Mouse (Mus musculus) kidney, adult 9 months (tissue): ENCODE data around the gene Gfra1.

Experiments used
- DNase-seq: peaks from one replicate; pipeline ENCODE4 v3.0.0; 2022

Gene Gfra1

GRCm38 (mm10) chr19:58441246-58441645 is 14.5 kb downstream of the Gfra1 start:
- DNase-seq = no peak

DNA sequence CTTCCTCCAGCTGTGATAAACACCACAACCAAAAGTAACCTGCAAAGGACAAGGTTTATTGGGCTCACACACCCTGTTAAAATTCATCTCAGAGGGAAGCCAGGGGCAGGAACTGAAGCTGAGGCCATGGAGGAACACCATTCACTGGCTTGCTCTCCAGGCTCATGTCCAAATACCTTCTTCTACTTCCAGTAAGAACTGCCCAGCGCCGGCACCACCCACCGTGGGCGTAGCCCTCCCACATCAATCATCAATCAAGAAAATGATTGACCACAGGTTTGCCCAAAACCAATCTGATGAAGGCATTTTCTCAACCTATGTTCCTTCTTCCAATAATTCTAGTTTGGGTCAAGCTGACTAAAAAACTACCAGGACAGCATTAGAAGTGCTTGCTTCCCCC is 16.9 kb downstream of the Gfra1 start:
- DNase-seq = peak; percentile 76

GRCm38 (mm10) chr19:58437441-58438071 is 18.2 kb downstream of the Gfra1 start:
- no peak for DNase-seq

- no peak for DNase-seq
These were observed 18.8 kb downstream of the Gfra1 start for GRCm38 (mm10) chr19:58436874-58437273.

DNA sequence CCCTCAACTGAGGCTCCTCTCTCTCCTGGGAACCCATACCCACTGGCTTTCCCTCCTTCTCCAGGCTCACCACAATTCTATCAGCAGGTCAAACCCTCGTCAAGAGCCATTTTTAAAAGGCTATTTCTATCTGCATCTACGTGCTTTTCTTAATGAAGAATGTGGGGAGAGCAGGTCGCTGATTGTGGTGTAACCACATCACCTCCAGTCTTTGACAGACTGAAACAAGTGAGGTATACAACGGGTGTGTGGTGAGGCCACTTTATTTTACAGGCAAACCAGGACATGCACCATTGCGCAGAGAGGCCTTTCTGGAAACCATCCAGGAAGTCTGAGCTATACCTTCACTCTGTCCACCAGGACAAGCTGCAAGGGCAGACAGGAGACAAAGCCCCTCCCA is 19.8 kb downstream of the Gfra1 start:
- no peak for DNase-seq

GRCm38 (mm10) chr19:58432840-58433239 is 22.9 kb downstream of the Gfra1 start:
- DNase-seq = no peak

DNA sequence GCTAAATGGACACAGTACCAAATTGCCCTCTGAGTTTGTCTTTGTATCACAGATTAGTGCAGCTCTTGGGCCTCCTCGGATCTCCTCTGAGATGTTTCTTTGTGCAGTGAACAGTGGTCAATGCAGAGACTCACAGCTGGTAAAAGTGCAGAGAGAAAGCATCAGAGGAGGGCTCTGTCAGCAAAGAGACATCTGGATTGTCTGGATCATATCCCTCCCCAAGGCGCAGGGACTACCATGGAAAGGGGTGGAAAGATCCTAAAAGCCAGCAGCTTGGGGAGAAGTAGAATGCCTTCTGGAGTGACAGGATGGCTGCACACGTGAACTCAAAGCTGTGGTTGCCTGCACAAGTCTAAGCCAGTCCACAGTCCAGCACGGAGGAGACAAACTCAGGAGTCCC is 27.2 kb downstream of the Gfra1 start:
- DNase-seq = no peak

DNA sequence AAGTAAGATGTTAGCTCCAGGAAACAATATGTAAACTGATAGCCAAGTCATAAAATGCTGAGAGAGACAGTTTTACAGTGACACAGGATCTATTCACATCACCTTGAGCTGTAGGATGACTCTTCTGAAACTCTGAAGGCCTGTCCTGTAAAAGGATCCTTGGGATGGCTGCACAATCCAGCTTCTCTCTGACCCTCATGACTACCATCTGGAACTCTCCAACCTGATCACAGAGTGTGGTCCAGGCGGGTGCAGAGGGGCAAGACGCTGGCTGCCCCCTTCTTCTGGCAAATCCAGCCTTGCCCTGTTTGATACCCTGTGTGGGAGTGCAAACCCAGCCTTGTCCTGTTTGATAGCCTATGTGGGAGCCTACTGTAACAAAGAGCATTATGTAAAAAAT is 28.4 kb downstream of the Gfra1 start:
- DNase-seq = no peak

- no peak for DNase-seq
These were observed 30.8 kb downstream of the Gfra1 start for GRCm38 (mm10) chr19:58424928-58425327.

GRCm38 (mm10) chr19:58424179-58424578 is 31.5 kb downstream of the Gfra1 start:
- no peak for DNase-seq

DNA sequence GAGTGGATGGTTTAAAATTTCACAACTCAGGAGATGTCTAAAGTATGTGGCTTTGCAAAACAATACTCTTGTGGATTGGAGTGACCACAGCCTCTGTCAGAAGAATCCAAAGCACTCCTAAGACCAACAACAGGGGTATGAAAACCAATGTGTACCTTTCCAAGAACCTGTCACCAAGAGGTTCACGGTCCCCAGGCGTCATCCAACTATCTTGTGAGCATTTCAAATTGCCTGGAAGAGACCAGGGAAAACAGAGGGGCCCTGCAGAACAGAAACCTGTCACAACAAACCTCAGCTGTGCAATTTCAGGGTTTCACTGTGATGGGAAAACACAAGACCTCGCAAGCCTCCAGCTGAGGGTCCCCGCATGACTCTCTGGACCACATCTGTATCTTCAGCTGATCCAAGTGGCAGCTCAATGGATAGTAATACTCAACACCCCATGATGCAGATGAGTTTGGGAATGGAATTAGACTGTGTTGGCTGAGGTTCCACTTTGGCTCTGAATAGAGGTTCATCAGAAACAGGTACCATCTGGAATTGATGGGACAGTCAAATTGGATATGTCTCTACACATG is 32.7 kb downstream of the Gfra1 start:
- no peak for DNase-seq

GRCm38 (mm10) chr19:58419685-58420084 is 36.0 kb downstream of the Gfra1 start:
- DNase-seq = no peak

DNA sequence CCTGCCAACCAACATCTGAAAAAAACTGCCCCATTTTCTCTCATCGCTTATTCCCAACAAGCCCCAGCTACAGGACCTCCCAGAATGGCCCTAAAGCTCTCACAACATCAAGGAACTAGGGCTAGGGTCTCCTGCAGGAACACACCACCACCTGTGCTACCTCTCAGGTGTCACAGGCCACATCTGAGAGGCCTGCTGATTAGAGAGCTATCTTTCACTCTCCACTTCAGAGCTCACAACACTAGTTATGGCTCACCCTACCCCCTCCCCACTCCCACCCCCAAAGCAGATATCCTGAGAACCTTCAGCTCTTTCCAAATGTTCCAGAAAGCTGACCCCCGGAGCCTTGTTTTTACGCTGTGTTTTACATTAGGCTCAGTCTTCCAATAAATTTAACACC is 36.4 kb downstream of the Gfra1 start:
- DNase-seq = no peak

GRCm38 (mm10) chr19:58415173-58415572 is 40.5 kb downstream of the Gfra1 start:
- DNase-seq = no peak

GRCm38 (mm10) chr19:58414733-58415132 is 41.0 kb downstream of the Gfra1 start:
- no peak for DNase-seq

DNA sequence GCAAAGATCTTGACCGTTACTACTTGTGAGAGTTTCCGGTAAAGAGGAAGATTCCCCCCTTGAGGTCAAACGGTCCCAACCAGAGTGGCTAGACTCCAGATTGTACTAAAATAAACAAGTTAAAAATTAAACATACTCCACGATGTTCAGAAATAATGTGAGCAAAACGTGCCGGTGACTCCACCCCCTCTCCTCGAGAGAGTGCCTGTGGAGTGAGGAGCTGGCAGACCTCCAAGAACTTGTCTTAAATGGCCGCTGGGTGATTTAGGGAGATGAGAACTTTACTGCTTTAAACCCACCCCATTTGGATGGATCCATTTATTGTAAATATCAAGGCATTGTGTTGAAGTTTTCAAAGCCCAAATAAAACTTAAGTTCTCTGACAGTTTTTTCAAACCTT is 42.4 kb downstream of the Gfra1 start:
- peak; percentile 86 for DNase-seq

DNA sequence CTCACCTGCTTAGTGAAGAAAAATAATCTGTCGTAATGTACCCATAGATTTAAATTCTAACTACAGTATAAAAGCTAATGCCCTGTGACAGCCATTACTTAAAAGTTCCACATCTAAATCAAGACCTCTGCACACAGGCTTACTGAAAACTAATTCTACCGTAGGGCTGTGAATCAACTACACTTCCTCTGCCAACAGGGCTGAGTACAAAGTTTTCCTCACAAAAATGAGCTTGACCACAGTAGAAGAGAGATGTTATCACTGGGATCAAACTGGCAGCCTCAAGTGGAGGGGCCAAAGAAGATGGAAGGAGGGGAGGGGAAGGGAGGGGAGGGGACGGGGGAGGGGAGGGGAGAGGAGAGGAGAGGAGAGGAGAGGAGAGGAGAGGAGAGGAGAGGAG is 42.9 kb downstream of the Gfra1 start:
- DNase-seq = no peak

DNA sequence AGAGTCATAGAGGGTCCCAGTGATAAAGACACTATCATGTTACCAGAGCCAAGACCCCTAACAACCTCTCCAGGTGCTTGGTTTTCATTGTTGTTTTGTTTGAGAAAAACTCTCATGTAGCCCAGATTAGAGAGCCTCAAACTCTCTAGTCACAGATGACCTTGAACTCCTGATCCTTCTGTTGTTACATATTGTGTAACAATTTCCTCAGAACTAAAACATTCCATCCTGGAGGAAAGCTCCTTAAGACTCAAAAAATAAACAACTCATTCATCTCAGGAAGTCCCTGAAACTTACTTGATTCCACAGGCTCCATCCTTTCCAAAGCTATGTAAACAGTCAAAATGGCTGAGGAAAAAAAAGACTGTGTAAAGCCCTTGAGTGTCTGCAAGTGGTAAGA is 49.0 kb downstream of the Gfra1 start:
- DNase-seq = no peak

- DNase-seq = no peak
These were observed 55.5 kb downstream of the Gfra1 start for GRCm38 (mm10) chr19:58400224-58400623.

DNA sequence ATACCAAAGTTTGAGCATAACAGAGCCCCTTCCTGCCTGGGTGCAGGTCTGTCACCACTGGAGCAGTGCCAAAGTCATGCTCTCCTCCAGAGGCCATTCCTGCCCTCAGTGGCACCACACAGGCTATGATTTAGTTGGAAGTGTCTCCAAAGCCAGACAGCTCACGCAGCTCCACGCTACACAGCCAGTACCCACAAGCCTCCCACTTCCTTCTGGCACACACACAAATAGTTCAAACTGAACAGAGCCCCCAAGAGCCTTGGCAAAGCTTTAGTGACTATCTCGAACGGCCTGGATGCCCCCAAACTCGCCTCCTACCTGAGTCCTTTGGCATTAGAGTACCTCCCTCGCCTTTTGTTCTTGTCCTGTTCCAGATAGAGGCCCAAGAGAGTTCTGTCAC is 56.5 kb downstream of the Gfra1 start:
- no peak for DNase-seq

DNA sequence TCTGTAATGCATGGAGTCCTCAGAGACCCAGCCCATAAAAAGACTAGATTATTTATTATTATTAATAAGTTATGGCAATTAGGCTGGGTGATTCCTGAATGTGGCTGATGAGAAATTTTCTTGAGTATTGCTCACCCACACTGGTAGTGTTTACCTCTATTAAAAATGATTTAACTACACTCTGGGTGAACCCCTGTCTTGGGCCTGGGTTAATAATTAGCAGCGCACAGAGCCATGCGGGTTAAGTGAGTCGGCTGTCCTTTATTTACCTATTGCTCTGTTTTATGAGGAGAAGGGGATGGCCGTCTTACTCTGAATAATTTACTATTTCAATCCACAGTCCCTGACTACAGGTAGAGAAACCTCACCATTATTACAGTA is 59.1 kb downstream of the Gfra1 start:
- DNase-seq = peak; percentile 71

GRCm38 (mm10) chr19:58395785-58396603 is 59.7 kb downstream of the Gfra1 start:
- no peak for DNase-seq

DNA sequence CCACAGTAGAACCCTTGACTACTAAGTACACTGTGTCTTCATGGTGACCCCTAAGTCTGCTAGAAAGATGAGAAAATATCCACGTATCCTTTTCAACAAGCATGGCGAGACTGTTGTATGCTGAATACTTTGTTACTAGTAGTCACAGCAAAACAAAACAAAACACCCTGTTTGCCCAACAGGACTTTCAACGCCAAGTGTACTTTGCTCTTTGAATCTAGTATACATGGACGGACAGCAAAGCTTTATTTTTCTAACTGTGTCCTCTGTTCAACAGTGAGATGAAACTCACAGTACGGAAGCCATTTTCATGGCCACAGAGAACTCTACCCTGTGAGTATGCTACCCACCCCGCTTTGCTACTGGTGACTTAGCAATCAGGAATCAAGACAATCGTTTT is 62.6 kb downstream of the Gfra1 start:
- DNase-seq = peak; percentile 68

DNA sequence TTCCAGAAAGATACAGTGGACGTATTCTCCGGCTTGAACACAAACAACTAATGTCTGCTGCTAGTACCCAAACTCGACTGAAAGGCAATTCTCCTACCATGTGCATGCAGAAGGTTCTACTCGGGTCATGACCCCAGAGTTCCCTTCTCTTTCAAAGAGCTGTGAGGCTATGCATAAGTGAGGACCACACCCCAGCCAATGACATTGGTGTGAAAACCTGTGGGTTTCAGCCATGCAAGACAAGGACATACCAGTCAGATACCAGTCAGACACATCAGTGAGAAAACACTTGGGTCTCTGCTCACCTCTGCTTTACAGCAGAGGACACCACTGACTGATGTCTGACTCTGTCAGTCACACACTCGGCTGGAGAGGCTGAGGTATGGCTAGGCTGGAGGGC is 63.9 kb downstream of the Gfra1 start:
- DNase-seq = no peak
